Mouse (Mus musculus) layer of hippocampus, adult 18-20 months (tissue): ENCODE measurements around the gene Eno2. TPM values are rescaled to one million over a fixed set of nuclear protein-coding genes. Genes with fewer than 3 reads are reported as not detected.
A peak's percentile ranks its signal among the peaks of the same experiment; 100 is the strongest.

ENCODE experiments used
- DNase-seq, 2 experiments: peaks; one replicate each; pipeline ENCODE4 v3.0.0; 2022; ENCODE audit warnings: low spot score in 2 of 2
- microRNA-seq, 2 experiments: library from miRNA; unstranded; fragments of <30 nt; microRNA quantifications; one replicate each; pipeline ENCODE4 v1.2.0; 2021
- total RNA-seq, 2 experiments: library from RNA; stranded (reverse); gene quantifications; 2 replicates each; pipeline ENCODE4 v1.2.3; 2021

The Eno2 gene
- total RNA-seq, 2 experiments from 2014 or later, result 1,059 TPM

DNA sequence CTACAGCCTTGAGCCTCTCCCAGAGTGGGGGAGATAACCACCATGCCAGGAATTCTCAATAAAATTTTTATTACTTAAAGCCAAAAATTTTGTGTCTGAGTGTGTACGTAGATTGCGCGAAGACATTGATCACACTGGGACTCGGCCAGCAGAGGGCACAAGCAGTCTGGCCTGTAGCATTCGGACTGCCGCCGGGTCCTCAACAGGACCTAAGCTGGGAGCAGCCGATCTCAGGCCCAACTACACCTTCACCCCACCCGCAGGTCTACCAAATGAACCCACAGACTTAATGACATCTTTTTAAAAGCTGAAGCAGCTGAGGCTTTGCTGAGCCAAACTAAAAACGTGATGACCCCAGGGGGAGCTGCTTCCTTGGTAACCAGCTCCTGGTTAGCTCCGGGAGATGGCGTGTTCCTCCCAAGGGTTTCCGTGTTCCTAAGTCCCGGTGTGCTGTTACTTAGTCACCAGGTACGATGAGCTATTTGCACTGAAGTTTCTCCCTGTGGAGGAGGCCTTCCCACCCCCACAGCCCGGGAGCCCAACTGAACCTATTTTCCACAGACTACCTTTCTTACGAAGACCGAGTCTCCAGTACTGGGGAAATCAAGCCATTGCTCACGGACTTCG is 52.5 kb downstream of the Eno2 start:
- DNase-seq, result no peak

- DNase-seq, result no peak
Observed at GRCm38 (mm10) chr6:124712918-124713317, 56.6 kb downstream of the Eno2 start.

GRCm38 (mm10) chr6:124711824-124712782 is 57.4 kb downstream of the Eno2 start, which contains the start of the genes Emg1 and Phb2:
TSS of gene Emg1 (minus strand) at chr6:124712178.
TSS of gene Phb2 (plus strand) at chr6:124712336.
- peak; percentile 96 to 98 for DNase-seq

Small RNA genes lying within 50 kb of the gene (microRNA-seq; reads per million reads assigned to microRNA genes)
- gene Mir141 (3.5 to 6.6 reads per million in 2 experiments), gene Mir200c (40.5 to 77.8 reads per million in 2 experiments)

Other genes starting within 250 kb of the Eno2 start
- gene C1s1, start 227.3 kb downstream of the Eno2 start, total RNA-seq, result 1 to 10 TPM in 1 of 2 experiments, under 1 TPM in 1; 0.84 to 1.6 TPM
- under 1 TPM in 1 of 2 experiments, not detected in 1; 0.20 TPM for gene C1rb, start 199.4 kb downstream of the Eno2 start, total RNA-seq
- gene C1s2, start 133.6 kb downstream of the Eno2 start, total RNA-seq, result under 1 TPM; 0.40 to 0.41 TPM
- gene Lpcat3, start 106.6 kb downstream of the Eno2 start, total RNA-seq, result 10 to 100 TPM; 25.2 to 29.2 TPM
- 10 to 100 TPM; 52.6 to 58.2 TPM for gene Emg1, start 57.5 kb downstream of the Eno2 start, total RNA-seq
- gene Phb2, start 57.3 kb downstream of the Eno2 start, total RNA-seq, result 100 to 1,000 TPM; 115 to 123 TPM
- gene Ptpn6, start 31.0 kb downstream of the Eno2 start, total RNA-seq, result 1 to 10 TPM; 4.1 to 4.6 TPM
- gene Grcc10, start 28.3 kb downstream of the Eno2 start, total RNA-seq, result 100 to 1,000 TPM; 358 to 368 TPM
- gene Gm45234, start 13.7 kb downstream of the Eno2 start, total RNA-seq, result not detected
- 100 to 1,000 TPM; 161 to 181 TPM for gene Atn1, start 13.1 kb downstream of the Eno2 start, total RNA-seq
- 1 to 10 TPM; 2.7 to 4.7 TPM for gene Lrrc23, start 10.1 kb upstream of the Eno2 start, total RNA-seq
- 1 to 10 TPM; 4.5 to 5.1 TPM for gene Spsb2, start 39.0 kb upstream of the Eno2 start, total RNA-seq
- gene Tpi1, start 44.6 kb upstream of the Eno2 start, total RNA-seq, result 100 to 1,000 TPM; 796 to 825 TPM
- 100 to 1,000 TPM; 182 to 185 TPM for gene Usp5, start 59.8 kb upstream of the Eno2 start, total RNA-seq
- under 1 TPM; 0.52 to 0.53 TPM for gene Cdca3, start 59.9 kb upstream of the Eno2 start, total RNA-seq
- gene Gnb3, start 70.6 kb upstream of the Eno2 start, total RNA-seq, result not detected
- 10 to 100 TPM; 29.5 to 30.9 TPM for gene P3h3, start 88.1 kb upstream of the Eno2 start, total RNA-seq
- 100 to 1,000 TPM; 183 to 187 TPM for gene Gpr162, start 94.3 kb upstream of the Eno2 start, total RNA-seq
- gene Cd4, start 118.5 kb upstream of the Eno2 start, total RNA-seq, result under 1 TPM in 1 of 2 experiments, not detected in 1; 0.25 TPM
- gene Lag3, start 142.0 kb upstream of the Eno2 start, total RNA-seq, result 1 to 10 TPM; 2.6 to 3.6 TPM
- gene Ptms, start 150.4 kb upstream of the Eno2 start, total RNA-seq, result 1,000 to 10,000 TPM; 1,033 to 1,052 TPM
- gene Mlf2, start 161.7 kb upstream of the Eno2 start, total RNA-seq, result 100 to 1,000 TPM; 631 to 670 TPM
- gene Cops7a, start 195.9 kb upstream of the Eno2 start, total RNA-seq, result 100 to 1,000 TPM; 154 to 161 TPM
- 100 to 1,000 TPM; 168 to 191 TPM for gene Pianp, start 227.0 kb upstream of the Eno2 start, total RNA-seq
- 10 to 100 TPM; 43.1 to 44.9 TPM for gene Zfp384, start 239.5 kb upstream of the Eno2 start, total RNA-seq